Mouse (Mus musculus): ENCODE measurements around the gene Znhit6. TPM values are rescaled to one million over a fixed set of nuclear protein-coding genes. Genes with fewer than 3 reads are reported as not detected.

Znhit6 gene
- polyA plus RNA-seq (2012; fragmentation: generic; extraction: Trizol) = 26.9 TPM
- long read RNA-seq, experiment 1, transcript Znhit6-206 (11 exons, 1,127 nt) = minor isoform, 11 of 49 reads
- long read RNA-seq, experiment 1, transcript Znhit6-201 (10 exons, 2,339 nt) = major isoform, 17 of 49 reads
- long read RNA-seq, experiment 1, partial matches to known transcripts = 8 of 49 reads
- long read RNA-seq, experiment 1, other reads (novel, unspliced or antisense) = 12 of 49 reads
- long read RNA-seq, experiment 2, transcript Znhit6-206 (11 exons, 1,127 nt) = minor isoform, 27 of 135 reads
- long read RNA-seq, experiment 2, transcript Znhit6-201 (10 exons, 2,339 nt) = major isoform, 85 of 135 reads
- long read RNA-seq, experiment 2, partial matches to known transcripts = 4 of 135 reads
- long read RNA-seq, experiment 2, other reads (novel, unspliced or antisense) = 19 of 135 reads

GRCm38 (mm10) chr3:145575743-145576481, at the start of gene Znhit6:
Znhit6 (plus strand) TSS chr3:145576205.
- H3K4me3 ChIP-seq (ENCODE audit: insufficient read depth, poor library complexity, severe bottlenecking) = peak within 1 kb of the TSS; percentile 80
- TF ChIP-seq MYOD1 (IDR thresholded peaks at IDR 0.05; ENCODE audit: control insufficient read depth, insufficient read length, low read depth) (peak; percentile 21), MYOG (IDR thresholded peaks at IDR 0.05; ENCODE audit: control insufficient read depth, extremely low read depth, insufficient read length) (no peak), MAX (IDR thresholded peaks at IDR 0.05) (peak; percentile 95)

GRCm38 (mm10) chr3:145537870-145538269, 38.1 kb upstream of the Znhit6 start:
- TF ChIP-seq CTCF (IDR thresholded peaks at IDR 0.05; ENCODE audit: control insufficient read depth, insufficient read depth, insufficient read length) = no peak
- no peak for TF ChIP-seq MYOG (IDR thresholded peaks at IDR 0.05; ENCODE audit: control insufficient read depth, extremely low read depth, insufficient read length)
- TF ChIP-seq MYOD1 (IDR thresholded peaks at IDR 0.05; ENCODE audit: control insufficient read depth, insufficient read length, low read depth) = no peak
- H3K4me3 ChIP-seq (ENCODE audit: insufficient read depth, poor library complexity, severe bottlenecking) = no peak overlapping the region
- no peaks in the 10 kb centered on the region for H3K27me3 ChIP-seq (ENCODE audit: control insufficient read depth, insufficient read depth, insufficient read length)
- H3K36me3 ChIP-seq (ENCODE audit: control insufficient read depth, insufficient read depth) = no peaks in the 10 kb centered on the region
- H3K79me3 ChIP-seq (ENCODE audit: low read depth) = no peaks in the 10 kb centered on the region
- no peak overlapping the region for H3ac ChIP-seq (ENCODE audit: control insufficient read depth, insufficient read length, low read depth)
- H3K79me2 ChIP-seq (ENCODE audit: control insufficient read depth, insufficient read depth) = no peaks in the 10 kb centered on the region

More at GRCm38 (mm10) chr3:145575743-145576481, at the start of gene Znhit6:
- Histone ChIP-seq H3ac (ENCODE audit: control insufficient read depth, insufficient read length, low read depth) (peak within 1 kb of the TSS; percentile 87), H3K79me2 (ENCODE audit: control insufficient read depth, insufficient read depth) (peaks cover 50% of the 10 kb centered on the region), H3K27me3 (ENCODE audit: control insufficient read depth, insufficient read depth, insufficient read length) (no peaks in the 10 kb centered on the region), H3K79me3 (ENCODE audit: low read depth) (peaks cover 46% of the 10 kb centered on the region), H3K36me3 (ENCODE audit: control insufficient read depth, insufficient read depth) (peaks cover 38% of the 10 kb centered on the region)

GRCm38 (mm10) chr3:145548441-145549415, 27.3 kb upstream of the Znhit6 start:
- no peaks in the 10 kb centered on the region for H3K79me2 ChIP-seq (ENCODE audit: control insufficient read depth, insufficient read depth)
- H3K36me3 ChIP-seq (ENCODE audit: control insufficient read depth, insufficient read depth) = no peaks in the 10 kb centered on the region
- H3K79me3 ChIP-seq (ENCODE audit: low read depth) = no peaks in the 10 kb centered on the region
- H3K4me3 ChIP-seq (ENCODE audit: insufficient read depth, poor library complexity, severe bottlenecking) = no peak overlapping the region
- no peak for TF ChIP-seq CEBPB (IDR thresholded peaks at IDR 0.05; ENCODE audit: low read depth)
- H3ac ChIP-seq (ENCODE audit: control insufficient read depth, insufficient read length, low read depth) = no peak overlapping the region
- no peaks in the 10 kb centered on the region for H3K27me3 ChIP-seq (ENCODE audit: control insufficient read depth, insufficient read depth, insufficient read length)

- H3K36me3 ChIP-seq (ENCODE audit: control insufficient read depth, insufficient read depth) = no peaks in the 10 kb centered on the region
- H3K79me3 ChIP-seq (ENCODE audit: low read depth) = no peaks in the 10 kb centered on the region
- no peaks in the 10 kb centered on the region for H3K79me2 ChIP-seq (ENCODE audit: control insufficient read depth, insufficient read depth)
- H3ac ChIP-seq (ENCODE audit: control insufficient read depth, insufficient read length, low read depth) = no peak overlapping the region
- no peaks in the 10 kb centered on the region for H3K27me3 ChIP-seq (ENCODE audit: control insufficient read depth, insufficient read depth, insufficient read length)
- no peak overlapping the region for H3K4me3 ChIP-seq (ENCODE audit: insufficient read depth, poor library complexity, severe bottlenecking)
- TF ChIP-seq FOSL1 (IDR thresholded peaks at IDR 0.05; ENCODE audit: insufficient read depth, low read length, poor library complexity, severe bottlenecking) (no peak), CEBPB (IDR thresholded peaks at IDR 0.05; ENCODE audit: low read depth) (no peak), USF1 (IDR thresholded peaks at IDR 0.05; ENCODE audit: low read depth) (no peak), MYOG (IDR thresholded peaks at IDR 0.05; ENCODE audit: control insufficient read depth, extremely low read depth, insufficient read length) (no peak), CTCF (IDR thresholded peaks at IDR 0.05; ENCODE audit: control insufficient read depth, insufficient read depth, insufficient read length) (no peak), MYOD1 (IDR thresholded peaks at IDR 0.05; ENCODE audit: control insufficient read depth, insufficient read length, low read depth) (no peak), MAX (IDR thresholded peaks at IDR 0.05) (no peak)
Measured at GRCm38 (mm10) chr3:145550216-145550615, 25.8 kb upstream of the Znhit6 start.

GRCm38 (mm10) chr3:145554388-145554787, 21.6 kb upstream of the Znhit6 start:
- TF ChIP-seq CEBPB (IDR thresholded peaks at IDR 0.05; ENCODE audit: low read depth) = no peak
- TF ChIP-seq USF1 (IDR thresholded peaks at IDR 0.05; ENCODE audit: low read depth) = no peak
- no peak overlapping the region for H3K4me3 ChIP-seq (ENCODE audit: insufficient read depth, poor library complexity, severe bottlenecking)
- H3K79me2 ChIP-seq (ENCODE audit: control insufficient read depth, insufficient read depth) = no peaks in the 10 kb centered on the region
- no peaks in the 10 kb centered on the region for H3K79me3 ChIP-seq (ENCODE audit: low read depth)
- H3K27me3 ChIP-seq (ENCODE audit: control insufficient read depth, insufficient read depth, insufficient read length) = no peaks in the 10 kb centered on the region
- H3K36me3 ChIP-seq (ENCODE audit: control insufficient read depth, insufficient read depth) = no peaks in the 10 kb centered on the region
- H3ac ChIP-seq (ENCODE audit: control insufficient read depth, insufficient read length, low read depth) = no peak overlapping the region
